Mouse (Mus musculus) testis, adult 2 months (tissue): ENCODE results near the gene Acads.

Source experiments
- CTCF ChIP-seq: fragments of 200-500 bp; IDR thresholded peaks from 2 replicates; pipeline ENCODE4 v1.5.1; 2012; ENCODE audit warnings: low read depth, mild to moderate bottlenecking, inconsistent platforms, low read length, moderate library complexity; ENCODE audit not compliant: control insufficient read depth, insufficient read depth, insufficient replicate concordance
- POLR2A ChIP-seq: fragments of 200-500 bp; IDR thresholded peaks from 2 replicates; pipeline ENCODE4 v1.6.1; 2012; ENCODE audit warnings: low read depth, mild to moderate bottlenecking, inconsistent platforms, low read length, moderate library complexity; ENCODE audit not compliant: control insufficient read depth

DNA sequence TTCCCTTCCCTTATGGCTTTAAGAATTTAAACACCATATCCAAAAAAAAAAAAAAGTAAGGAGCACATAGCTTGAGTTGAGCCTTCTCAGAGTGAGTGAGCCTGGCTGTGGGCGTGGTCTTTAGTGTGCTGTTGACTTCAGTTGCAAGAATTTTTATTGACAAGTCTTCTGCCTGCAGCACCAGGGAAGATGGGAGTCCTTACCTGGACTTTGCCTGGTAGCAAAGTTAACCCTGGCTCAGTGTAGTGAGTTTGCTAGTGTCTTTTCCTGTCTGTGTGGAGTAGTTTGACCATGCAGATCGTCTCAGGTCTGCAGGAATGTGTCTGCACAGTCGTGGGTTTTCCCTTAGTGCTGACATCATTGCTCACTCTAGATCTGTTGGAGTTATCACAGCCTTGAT lies 28.1 kb downstream of the Acads start:
- TF ChIP-seq CTCF (no peak), POLR2A (no peak)
